9 mouse cellular contexts compared by ENCODE assay signal in genomic region chr2:11288531-11288846, GRCm38 (mm10).
A peak's percentile ranks its signal among the peaks of the same experiment; 100 is the strongest.
DNase-seq lines count a peak whose midpoint lies in the region; ATAC-seq and TF ChIP-seq lines count a peak whose summit lies in the region.
"Had no signal": no experiment of that assay in that cellular context is flagged by ENCODE, and none has a peak within 500 bp of the region (broad histone marks: within the 10 kb centered on the region; RNA-seq: fewer than 3 reads in every experiment).

No protein-coding gene starts in this region.

- DNase-seq in CD4-positive, CD25-positive, alpha-beta regulatory T cell, adult 2 months (ENCODE audit: low read depth, low spot score), result peak; percentile 90
- DNase-seq in adrenal gland, postnatal 4 days (ENCODE audit: low spot score in 2 of 2), result peak; percentile 56 to 61
- peak; percentile 79 for DNase-seq in kidney, postnatal 0 days (ENCODE audit: low spot score)
- peak; percentile 46 for DNase-seq in liver, embryonic 13.5 days
- peak; percentile 81 for DNase-seq in stomach, postnatal 0 days (ENCODE audit: low spot score)

- no peak overlapping the region for H3K9ac ChIP-seq in embryonic facial prominence, embryonic 13.5 days
- H3K9ac ChIP-seq in heart, embryonic 13.5 days, result no peak overlapping the region
- no peak overlapping the region for H3K9ac ChIP-seq in kidney, postnatal 0 days (ENCODE audit: low read depth, low read length)
- no peak overlapping the region for H3K9ac ChIP-seq in liver, embryonic 13.5 days
- H3K9ac ChIP-seq in neural tube, embryonic 13.5 days, result no peak overlapping the region
- H3K9ac ChIP-seq in stomach, postnatal 0 days (ENCODE audit: low read length), result no peak overlapping the region
- H3K9ac ChIP-seq: limb, embryonic 12.5 days had no signal

- TF ChIP-seq EP300 in stomach, postnatal 0 days (optimal IDR thresholded peaks at IDR 0.05), result no peak

- H3K36me3 ChIP-seq in embryonic facial prominence, embryonic 13.5 days, result no peaks in the 10 kb centered on the region
- H3K36me3 ChIP-seq in heart, embryonic 13.5 days, result no peaks in the 10 kb centered on the region
- no peaks in the 10 kb centered on the region for H3K36me3 ChIP-seq in kidney, postnatal 0 days (ENCODE audit: insufficient read depth, low read length)
- H3K36me3 ChIP-seq in liver, embryonic 13.5 days, result no peaks in the 10 kb centered on the region
- no peaks in the 10 kb centered on the region for H3K36me3 ChIP-seq in neural tube, embryonic 13.5 days
- H3K36me3 ChIP-seq in stomach, postnatal 0 days (ENCODE audit: control insufficient read depth, insufficient read depth, low read length), result no peaks in the 10 kb centered on the region
- H3K36me3 ChIP-seq: limb, embryonic 12.5 days had no signal

- peak overlapping the region; percentile 15; the same call in 1 of the 2 replicates for H3K4me3 ChIP-seq in embryonic facial prominence, embryonic 13.5 days
- H3K4me3 ChIP-seq in heart, embryonic 13.5 days, result no peak overlapping the region
- H3K4me3 ChIP-seq in kidney, postnatal 0 days (replicated peaks; ENCODE audit: low read depth, low read length), result no peak overlapping the region
- no peak overlapping the region for H3K4me3 ChIP-seq in liver, embryonic 13.5 days (replicated peaks)
- H3K4me3 ChIP-seq in neural tube, embryonic 13.5 days, result no peak overlapping the region
- no peak overlapping the region for H3K4me3 ChIP-seq in stomach, postnatal 0 days (ENCODE audit: low read depth, low read length)
- H3K4me3 ChIP-seq: limb, embryonic 12.5 days had no signal

- H3K9me3 ChIP-seq in embryonic facial prominence, embryonic 13.5 days, result no peaks in the 10 kb centered on the region
- H3K9me3 ChIP-seq in heart, embryonic 13.5 days, result no peaks in the 10 kb centered on the region
- no peaks in the 10 kb centered on the region for H3K9me3 ChIP-seq in kidney, postnatal 0 days (replicated peaks; ENCODE audit: low read length)
- H3K9me3 ChIP-seq in liver, embryonic 13.5 days (replicated peaks), result no peaks in the 10 kb centered on the region
- no peaks in the 10 kb centered on the region for H3K9me3 ChIP-seq in neural tube, embryonic 13.5 days
- H3K9me3 ChIP-seq in stomach, postnatal 0 days (ENCODE audit: control insufficient read depth, low read length), result no peaks in the 10 kb centered on the region
- H3K9me3 ChIP-seq: limb, embryonic 12.5 days had no signal

- WGBS in embryonic facial prominence, embryonic 13.5 days, result 3% methylated on average over 7 of the region's 7 CpGs
- WGBS in heart, embryonic 13.5 days, result 7% methylated on average over 7 of the region's 7 CpGs
- WGBS in kidney, postnatal 0 days, result 6% methylated on average over 7 of the region's 7 CpGs
- 7% methylated on average over 7 of the region's 7 CpGs for WGBS in liver, embryonic 13.5 days (ENCODE audit: insufficient replicate concordance)
- WGBS in neural tube, embryonic 13.5 days, result 6% methylated on average over 7 of the region's 7 CpGs
- 5% methylated on average over 7 of the region's 7 CpGs for WGBS in stomach, postnatal 0 days

- no peaks in the 10 kb centered on the region for H3K4me1 ChIP-seq in embryonic facial prominence, embryonic 13.5 days
- no peaks in the 10 kb centered on the region for H3K4me1 ChIP-seq in heart, embryonic 13.5 days
- H3K4me1 ChIP-seq in kidney, postnatal 0 days (replicated peaks; ENCODE audit: insufficient read depth, low read length), result no peaks in the 10 kb centered on the region
- no peaks in the 10 kb centered on the region for H3K4me1 ChIP-seq in liver, embryonic 13.5 days (replicated peaks)
- H3K4me1 ChIP-seq in neural tube, embryonic 13.5 days (replicated peaks), result peaks cover 6% of the 10 kb centered on the region
- no peaks in the 10 kb centered on the region for H3K4me1 ChIP-seq in stomach, postnatal 0 days (replicated peaks; ENCODE audit: control insufficient read depth, insufficient read depth)
- H3K4me1 ChIP-seq: limb, embryonic 12.5 days had no signal

- peak overlapping the region; percentile 47 for H3K4me2 ChIP-seq in embryonic facial prominence, embryonic 13.5 days
- peak overlapping the region; percentile 26 for H3K4me2 ChIP-seq in heart, embryonic 13.5 days
- no peak overlapping the region for H3K4me2 ChIP-seq in kidney, postnatal 0 days (ENCODE audit: low read length)
- H3K4me2 ChIP-seq in liver, embryonic 13.5 days, result no peak overlapping the region
- peak overlapping the region; percentile 9; the same call in 1 of the 2 replicates for H3K4me2 ChIP-seq in neural tube, embryonic 13.5 days
- H3K4me2 ChIP-seq in stomach, postnatal 0 days (replicated peaks; ENCODE audit: low read depth), result peak overlapping the region; percentile 31
- H3K4me2 ChIP-seq: limb, embryonic 12.5 days had no signal

- H3K27ac ChIP-seq in embryonic facial prominence, embryonic 13.5 days, result no peak overlapping the region
- H3K27ac ChIP-seq in heart, embryonic 13.5 days (replicated peaks), result no peak overlapping the region
- no peak overlapping the region for H3K27ac ChIP-seq in kidney, postnatal 0 days
- no peak overlapping the region for H3K27ac ChIP-seq in liver, embryonic 13.5 days
- no peak overlapping the region for H3K27ac ChIP-seq in neural tube, embryonic 13.5 days (replicated peaks)
- no peak overlapping the region for H3K27ac ChIP-seq in stomach, postnatal 0 days (replicated peaks)
- H3K27ac ChIP-seq: limb, embryonic 12.5 days had no signal

- no peaks in the 10 kb centered on the region for H3K27me3 ChIP-seq in embryonic facial prominence, embryonic 13.5 days
- no peaks in the 10 kb centered on the region for H3K27me3 ChIP-seq in heart, embryonic 13.5 days (replicated peaks)
- H3K27me3 ChIP-seq in kidney, postnatal 0 days (ENCODE audit: insufficient read depth, low read length), result no peaks in the 10 kb centered on the region
- H3K27me3 ChIP-seq in liver, embryonic 13.5 days, result no peaks in the 10 kb centered on the region
- H3K27me3 ChIP-seq in neural tube, embryonic 13.5 days, result no peaks in the 10 kb centered on the region
- H3K27me3 ChIP-seq in stomach, postnatal 0 days (ENCODE audit: control insufficient read depth, insufficient read depth, low read length), result no peaks in the 10 kb centered on the region
- H3K27me3 ChIP-seq: limb, embryonic 12.5 days had no signal

- no peak for ATAC-seq in embryonic facial prominence, embryonic 13.5 days (ENCODE audit: insufficient number of reproducible peaks, insufficient read depth, low FRiP score, low TSS enrichment, low read depth)
- ATAC-seq in heart, embryonic 13.5 days (ENCODE audit: extremely low read depth, insufficient number of reproducible peaks, low FRiP score, low TSS enrichment), result no peak
- peak; percentile 57; the same call in 1 of the 2 replicates for ATAC-seq in kidney, postnatal 0 days (replicated peaks; ENCODE audit: low FRiP score, low read depth)
- ATAC-seq in liver, embryonic 13.5 days (ENCODE audit: low read depth), result peak; percentile 47; the same call in 1 of the 2 replicates
- peak; percentile 92 for ATAC-seq in neural tube, embryonic 13.5 days (ENCODE audit: low read depth)
- ATAC-seq in stomach, postnatal 0 days (ENCODE audit: low FRiP score, low TSS enrichment), result peak; percentile 71; the same call in 1 of the 2 replicates

- peak; percentile 99 for TF ChIP-seq CTCF in kidney, postnatal 0 days (IDR thresholded peaks at IDR 0.05; ENCODE audit: low read depth)
- peak; percentile 98 for TF ChIP-seq CTCF in stomach, postnatal 0 days (IDR thresholded peaks at IDR 0.05; ENCODE audit: low read depth)

Comparison
In these comparisons a context has a peak if more than half of its experiments do, and no peak if none do; other contexts are left out.
1. ATAC-seq: peak in kidney, postnatal 0 days (single experiment), liver, embryonic 13.5 days (single experiment), neural tube, embryonic 13.5 days (single experiment) and stomach, postnatal 0 days (single experiment); none in embryonic facial prominence, embryonic 13.5 days (single experiment) and heart, embryonic 13.5 days (single experiment).
2. H3K4me2 ChIP-seq: peak in embryonic facial prominence, embryonic 13.5 days (single experiment), heart, embryonic 13.5 days (single experiment), neural tube, embryonic 13.5 days (single experiment) and stomach, postnatal 0 days (single experiment); none in kidney, postnatal 0 days (single experiment) and liver, embryonic 13.5 days (single experiment).
3. Peak in every context shown above with its lines, with median percentiles within 50 percentile points of each other: DNase-seq.